Mouse (Mus musculus) retina, adult 2 months (tissue): ENCODE data around the gene Pfkfb4.

Experiments used
- DNase-seq: peaks from one replicate; pipeline ENCODE4 v3.0.0-alpha.2; 2012; ENCODE audit warnings: low read depth, low spot score

Gene Pfkfb4

GRCm38 (mm10) chr9:109038086-109038895 is 46.7 kb downstream of the Pfkfb4 start, which contains the start of gene Shisa5:
TSS of gene Shisa5 (plus strand) at chr9:109038565.
- no peak for DNase-seq

- no peak for DNase-seq
These were observed 47.4 kb downstream of the Pfkfb4 start for GRCm38 (mm10) chr9:109038901-109039364.

- DNase-seq, result no peak
These were observed 48.1 kb downstream of the Pfkfb4 start for GRCm38 (mm10) chr9:109039681-109040080.

- no peak for DNase-seq
These were observed 48.6 kb downstream of the Pfkfb4 start for GRCm38 (mm10) chr9:109040216-109040615.

- DNase-seq, result no peak
These were observed 49.3 kb downstream of the Pfkfb4 start for GRCm38 (mm10) chr9:109040906-109041305.

- no peak for DNase-seq
These were observed 49.8 kb downstream of the Pfkfb4 start for GRCm38 (mm10) chr9:109041351-109041750.

GRCm38 (mm10) chr9:109046306-109046705 is 54.7 kb downstream of the Pfkfb4 start:
- no peak for DNase-seq

GRCm38 (mm10) chr9:109049316-109049715 is 57.7 kb downstream of the Pfkfb4 start:
- no peak for DNase-seq

GRCm38 (mm10) chr9:109049996-109050673 is 58.6 kb downstream of the Pfkfb4 start:
- DNase-seq, result no peak

GRCm38 (mm10) chr9:109050674-109050997 is 59.1 kb downstream of the Pfkfb4 start:
- no peak for DNase-seq

- no peak for DNase-seq
These were observed 59.5 kb downstream of the Pfkfb4 start for GRCm38 (mm10) chr9:109051011-109051501.

GRCm38 (mm10) chr9:109051651-109052489 is 60.3 kb downstream of the Pfkfb4 start:
- no peak for DNase-seq

- DNase-seq, result no peak
These were observed 61.1 kb downstream of the Pfkfb4 start for GRCm38 (mm10) chr9:109052490-109053260.

GRCm38 (mm10) chr9:109053366-109053765 is 61.8 kb downstream of the Pfkfb4 start:
- no peak for DNase-seq

- DNase-seq, result no peak
These were observed 62.3 kb downstream of the Pfkfb4 start for GRCm38 (mm10) chr9:109053851-109054250.

- DNase-seq, result no peak
These were observed 63.1 kb downstream of the Pfkfb4 start for GRCm38 (mm10) chr9:109054712-109055111.

- DNase-seq, result no peak
These were observed 63.9 kb downstream of the Pfkfb4 start for GRCm38 (mm10) chr9:109055271-109056030.

- DNase-seq, result no peak
These were observed 64.6 kb downstream of the Pfkfb4 start for GRCm38 (mm10) chr9:109056081-109056690.

- DNase-seq, result no peak
These were observed 65.3 kb downstream of the Pfkfb4 start for GRCm38 (mm10) chr9:109056916-109057315.

- DNase-seq, result no peak
These were observed 66.0 kb downstream of the Pfkfb4 start for GRCm38 (mm10) chr9:109057543-109057942.
